Mouse (Mus musculus) E14TG2a.4 (cell line): ENCODE measurements at regions not wholly inside any gene's neighbourhood (a gene's known extent, or its start where the extent isn't known, plus 50 kb on each side); places are given as distances from the start of the nearest gene placed in this dataset.

Experiments
- CTCF ChIP-seq: conservative IDR thresholded peaks from 2 replicates; pipeline ENCODE4 v1.5.1; 2014; ENCODE audit warnings: low read length
- NANOG ChIP-seq: IDR thresholded peaks from 2 replicates; pipeline ENCODE4 v1.6.1; 2014; ENCODE audit warnings: borderline replicate concordance, low read length, mixed read lengths
- POU5F1 ChIP-seq: IDR thresholded peaks from 2 replicates; pipeline ENCODE4 v1.6.1; 2014; ENCODE audit warnings: low read length, borderline replicate concordance

GRCm38 (mm10) chr13:90358149-90358548 is 268.7 kb upstream of the Xrcc4 start:
- TF ChIP-seq CTCF, result no peak
- no peak for TF ChIP-seq POU5F1
- TF ChIP-seq NANOG, result no peak
